Mouse (Mus musculus) heart, embryonic 16.5 days (tissue): ENCODE measurements around the gene Ccin. TPM values are rescaled to one million over a fixed set of nuclear protein-coding genes. Genes with fewer than 3 reads are reported as not detected.
A peak's percentile ranks its signal among the peaks of the same experiment; 100 is the strongest.

Experiments used
- ATAC-seq: fragments of 200-750 bp; cut with Nextera tagmentation; replicated peaks from 2 replicates; pipeline ENCODE4 v1.8.0; 2017; ENCODE audit warnings: moderate number of reproducible peaks; ENCODE audit not compliant: insufficient read depth, low FRiP score; ENCODE audit errors: extremely low read depth
- H3K27ac ChIP-seq: fragments of 300-500 bp; sonication (generic); 2 replicates; pipeline ENCODE4 v1.5.1; 2014; ENCODE audit warnings: mild to moderate bottlenecking, low read length, control low read depth, moderate library complexity
- H3K27me3 ChIP-seq: fragments of 300-500 bp; sonication (generic); 2 replicates; pipeline ENCODE4 v1.6.1; 2014; ENCODE audit warnings: low read length, mixed read lengths; ENCODE audit not compliant: control insufficient read depth, insufficient read depth
- H3K36me3 ChIP-seq: fragments of 300-500 bp; sonication (generic); 2 replicates; pipeline ENCODE4 v1.6.1; 2014; ENCODE audit not compliant: control insufficient read depth, insufficient read depth
- H3K4me1 ChIP-seq: fragments of 300-500 bp; sonication (generic); 2 replicates; pipeline ENCODE4 v1.6.1; 2014; ENCODE audit warnings: low read length, mixed read lengths; ENCODE audit not compliant: control insufficient read depth, insufficient read depth
- H3K4me2 ChIP-seq: fragments of 300-500 bp; sonication (generic); 2 replicates; pipeline ENCODE4 v1.6.1; 2014; ENCODE audit warnings: low read depth, mild to moderate bottlenecking, control low read depth, low read length
- H3K4me3 ChIP-seq: fragments of 300-500 bp; sonication (generic); 2 replicates; pipeline ENCODE4 v1.5.1; 2014; ENCODE audit warnings: mild to moderate bottlenecking, control low read depth, low read length
- H3K9ac ChIP-seq: fragments of 300-500 bp; sonication (generic); 2 replicates; pipeline ENCODE4 v1.6.1; 2014; ENCODE audit warnings: low read length, control low read depth
- H3K9me3 ChIP-seq: fragments of 300-500 bp; sonication (generic); replicated peaks from 2 replicates; pipeline ENCODE4 v1.6.1; 2016; ENCODE audit warnings: low read length; ENCODE audit not compliant: control insufficient read depth
- WGBS: fragments of 180-500 bp; shearing (Covaris S2); extraction: QIAGEN DNeasy Blood & Tissue Kit; methylation state at CpG from one replicate; pipeline ENCODE4 v1.1.7; 2014; 5-methylcytosine and 5-hydroxymethylcytosine counted together
- polyA plus RNA-seq: library from polyadenylated mRNA; unstranded; fragments of >200 nt; fragmentation: Nextera tagmentation; extraction: Ambion mirVana; gene quantifications from 2 replicates; pipeline ENCODE4 v1.2.1, GENCODE M21; 2015

The Ccin gene
- polyA plus RNA-seq, 1 experiment from 2014 or later: not detected

GRCm38 (mm10) chr4:44016791-44017190 is 33.5 kb downstream of the Ccin start:
- Histone ChIP-seq H3K9me3 (no peaks in the 10 kb centered on the region), H3K36me3 (peaks cover 24% of the 10 kb centered on the region), H3K27me3 (no peaks in the 10 kb centered on the region), H3K4me2 (no peak overlapping the region), H3K4me3 (no peak overlapping the region), H3K27ac (no peak overlapping the region), H3K4me1 (peaks cover 21% of the 10 kb centered on the region), H3K9ac (no peak overlapping the region)
- ATAC-seq: no peak
- 89% methylated on average over 12 of the region's 12 CpGs for WGBS

GRCm38 (mm10) chr4:44022323-44022722 is 39.0 kb downstream of the Ccin start:
- 70% methylated on average over 4 of the region's 4 CpGs for WGBS
- H3K9ac ChIP-seq: no peak overlapping the region
- H3K27me3 ChIP-seq: no peaks in the 10 kb centered on the region
- no peak overlapping the region for H3K27ac ChIP-seq
- H3K4me2 ChIP-seq: no peak overlapping the region
- peaks cover 70% of the 10 kb centered on the region for H3K36me3 ChIP-seq
- H3K9me3 ChIP-seq: no peaks in the 10 kb centered on the region
- peaks cover 3% of the 10 kb centered on the region for H3K4me1 ChIP-seq
- ATAC-seq: no peak
- no peak overlapping the region for H3K4me3 ChIP-seq

GRCm38 (mm10) chr4:44022766-44023165 is 39.5 kb downstream of the Ccin start:
- H3K27me3 ChIP-seq: no peaks in the 10 kb centered on the region
- H3K4me3 ChIP-seq: no peak overlapping the region
- no peak overlapping the region for H3K27ac ChIP-seq
- peaks cover 73% of the 10 kb centered on the region for H3K36me3 ChIP-seq
- ATAC-seq: no peak
- H3K4me1 ChIP-seq: peaks cover 4% of the 10 kb centered on the region
- no peaks in the 10 kb centered on the region for H3K9me3 ChIP-seq
- no peak overlapping the region for H3K4me2 ChIP-seq
- H3K9ac ChIP-seq: no peak overlapping the region
- WGBS: 87% methylated on average over 11 of the region's 11 CpGs

GRCm38 (mm10) chr4:44023681-44024080 is 40.4 kb downstream of the Ccin start:
- Histone ChIP-seq H3K4me2 (no peak overlapping the region), H3K9me3 (no peaks in the 10 kb centered on the region), H3K4me1 (peaks cover 8% of the 10 kb centered on the region), H3K36me3 (peaks cover 76% of the 10 kb centered on the region), H3K27ac (no peak overlapping the region), H3K27me3 (no peaks in the 10 kb centered on the region), H3K9ac (no peak overlapping the region), H3K4me3 (no peak overlapping the region)
- WGBS: 95% methylated on average over 9 of the region's 9 CpGs
- no peak for ATAC-seq

GRCm38 (mm10) chr4:44024241-44024640 is 41.0 kb downstream of the Ccin start:
- Histone ChIP-seq H3K27ac (no peak overlapping the region), H3K9me3 (no peaks in the 10 kb centered on the region), H3K9ac (no peak overlapping the region), H3K4me1 (peaks cover 10% of the 10 kb centered on the region), H3K27me3 (no peaks in the 10 kb centered on the region), H3K36me3 (peaks cover 73% of the 10 kb centered on the region), H3K4me2 (no peak overlapping the region), H3K4me3 (no peak overlapping the region)
- no peak for ATAC-seq
- 96% methylated on average over 6 of the region's 6 CpGs for WGBS

GRCm38 (mm10) chr4:44025570-44025969 is 42.3 kb downstream of the Ccin start:
- Histone ChIP-seq H3K9me3 (no peaks in the 10 kb centered on the region), H3K4me2 (no peak overlapping the region), H3K36me3 (peaks cover 65% of the 10 kb centered on the region), H3K27ac (no peak overlapping the region), H3K4me3 (no peak overlapping the region), H3K9ac (no peak overlapping the region), H3K27me3 (no peaks in the 10 kb centered on the region), H3K4me1 (peaks cover 18% of the 10 kb centered on the region)
- WGBS: 90% methylated on average over 6 of the region's 6 CpGs
- ATAC-seq: no peak

- H3K9ac ChIP-seq: peak overlapping the region; percentile 64
- no peak overlapping the region for H3K4me3 ChIP-seq
- peak; percentile 66 for ATAC-seq
- peaks cover 56% of the 10 kb centered on the region for H3K36me3 ChIP-seq
- WGBS: 43% methylated on average over 16 of the region's 16 CpGs
- no peaks in the 10 kb centered on the region for H3K9me3 ChIP-seq
- H3K27me3 ChIP-seq: no peaks in the 10 kb centered on the region
- peak overlapping the region; percentile 50 for H3K4me2 ChIP-seq
- H3K4me1 ChIP-seq: peaks cover 26% of the 10 kb centered on the region
- peak overlapping the region; percentile 98 for H3K27ac ChIP-seq
Measured at GRCm38 (mm10) chr4:44028303-44029135, 45.2 kb downstream of the Ccin start.

- ATAC-seq: peak; percentile 34; the same call in 1 of the 2 replicates
- Histone ChIP-seq H3K9me3 (no peaks in the 10 kb centered on the region), H3K4me2 (no peak overlapping the region), H3K4me1 (peaks cover 26% of the 10 kb centered on the region), H3K9ac (no peak overlapping the region), H3K4me3 (no peak overlapping the region), H3K36me3 (peaks cover 45% of the 10 kb centered on the region), H3K27me3 (no peaks in the 10 kb centered on the region), H3K27ac (peak overlapping the region; percentile 98)
- 62% methylated on average over 15 of the region's 15 CpGs for WGBS
Measured at GRCm38 (mm10) chr4:44029661-44030066, 46.4 kb downstream of the Ccin start.

GRCm38 (mm10) chr4:44031521-44031920 is 48.2 kb downstream of the Ccin start:
- WGBS: 67% methylated on average over 5 of the region's 5 CpGs
- H3K4me2 ChIP-seq: no peak overlapping the region
- 0 out of 2 replicates have a peak overlapping the region, but pooled peaks have one; percentile 9 for H3K27ac ChIP-seq
- H3K9ac ChIP-seq: no peak overlapping the region
- no peaks in the 10 kb centered on the region for H3K9me3 ChIP-seq
- H3K4me1 ChIP-seq: peaks cover 26% of the 10 kb centered on the region
- ATAC-seq: 0 out of 2 replicates have a peak, but pooled peaks have one; percentile 69
- peaks cover 30% of the 10 kb centered on the region for H3K36me3 ChIP-seq
- H3K27me3 ChIP-seq: no peaks in the 10 kb centered on the region
- H3K4me3 ChIP-seq: no peak overlapping the region
